Mouse (Mus musculus) liver, adult 2 months (tissue): Measurements from ENCODE around the gene Ergic1. TPM values are rescaled to one million over a fixed set of nuclear protein-coding genes. Genes with fewer than 3 reads are reported as not detected.

Experiments
- DNase-seq: peaks from one replicate; pipeline ENCODE4 v3.0.0-alpha.2; 2011; ENCODE audit warnings: low read depth, low spot score; ENCODE audit errors: extremely low read depth
- H3K27ac ChIP-seq: fragments of 200-500 bp; replicated peaks from 2 replicates; pipeline ENCODE4 v1.5.1; 2012; ENCODE audit warnings: low read depth, mild to moderate bottlenecking, control low read depth, inconsistent platforms, low read length; ENCODE audit not compliant: insufficient read depth
- H3K27me3 ChIP-seq: fragments of 200-500 bp; 2 replicates; pipeline ENCODE4 v1.6.1; 2012; ENCODE audit warnings: mild to moderate bottlenecking, moderate library complexity, low read length, inconsistent platforms; ENCODE audit not compliant: control insufficient read depth, insufficient read depth
- H3K36me3 ChIP-seq: fragments of 200-500 bp; 2 replicates; pipeline ENCODE4 v1.6.1; 2012; ENCODE audit warnings: low read length, inconsistent platforms; ENCODE audit not compliant: control insufficient read depth, insufficient read depth
- H3K4me1 ChIP-seq: fragments of 200-500 bp; 2 replicates; pipeline ENCODE4 v1.6.1; 2011; ENCODE audit warnings: low read length; ENCODE audit not compliant: control insufficient read depth, insufficient read depth
- H3K4me3 ChIP-seq: fragments of 200-500 bp; 2 replicates; pipeline ENCODE4 v1.5.1; 2011; ENCODE audit warnings: low read depth, mild to moderate bottlenecking, control low read depth, low read length, moderate library complexity; ENCODE audit not compliant: insufficient read depth
- H3K79me2 ChIP-seq: fragments of 200-500 bp; 2 replicates; pipeline ENCODE4 v1.6.1; 2012; ENCODE audit warnings: inconsistent platforms, mild to moderate bottlenecking, low read length, moderate library complexity; ENCODE audit not compliant: control insufficient read depth, insufficient read depth
- H3K9ac ChIP-seq: fragments of 200-500 bp; 2 replicates; pipeline ENCODE4 v1.6.1; 2012; ENCODE audit warnings: low read depth, mild to moderate bottlenecking, control low read depth, inconsistent platforms, low read length
- CTCF ChIP-seq: fragments of 200-500 bp; IDR thresholded peaks from 2 replicates; pipeline ENCODE4 v1.5.1; 2011; ENCODE audit warnings: low read depth, low read length, control low read depth
- POLR2A ChIP-seq: fragments of 200-500 bp; IDR thresholded peaks from 2 replicates; pipeline ENCODE4 v1.6.1; 2011; ENCODE audit warnings: low read length, control low read depth; ENCODE audit not compliant: insufficient read depth; ENCODE audit errors: extremely low read depth
- WGBS: fragments of 180-500 bp; shearing (Covaris S2); methylation state at CpG from one replicate; pipeline ENCODE4 v1.1.7; 2018; 5-methylcytosine and 5-hydroxymethylcytosine counted together
- polyA plus RNA-seq: library from polyadenylated mRNA; depleted of rRNA; stranded (reverse); fragments of >200 nt; gene quantifications from 2 replicates; pipeline ENCODE4 v1.2.3, GENCODE M21; 2012
- total RNA-seq: library from RNA; depleted of rRNA; stranded (reverse); fragments of >200 nt; gene quantifications from 2 replicates; pipeline ENCODE4 v1.2.3, GENCODE M21; 2014

Gene Ergic1
- total and polyA plus RNA-seq, 2 experiments, result 30.7 to 93.3 TPM

- TF ChIP-seq CTCF, result no peak
- no peak for TF ChIP-seq POLR2A
- H3K36me3 ChIP-seq, result no peaks in the 10 kb centered on the region
- 0 out of 2 replicates have a peak, but pooled peaks cover 2% of the 10 kb centered on the region for H3K27me3 ChIP-seq
- no peaks in the 10 kb centered on the region for H3K79me2 ChIP-seq
- H3K9ac ChIP-seq, result no peak overlapping the region
- WGBS, result 64% methylated on average over 4 of the region's 4 CpGs
- no peak overlapping the region for H3K27ac ChIP-seq
- H3K4me1 ChIP-seq, result peaks cover 1% of the 10 kb centered on the region; the same call in 1 of the 2 replicates
- no peak overlapping the region for H3K4me3 ChIP-seq
- DNase-seq, result no peak
Observed at GRCm38 (mm10) chr17:26671268-26671667, 110.0 kb downstream of the Ergic1 start.

- whole genome bisulfite sequencing, result 29% methylated on average over 7 of the region's 7 CpGs
- H3K27ac ChIP-seq, result no peak overlapping the region
Observed at GRCm38 (mm10) chr17:26675845-26676244, 114.6 kb downstream of the Ergic1 start.

GRCm38 (mm10) chr17:26676252-26676615 lies 114.9 kb downstream of the Ergic1 start:
- Histone ChIP-seq H3K36me3 (no peaks in the 10 kb centered on the region), H3K9ac (peak overlapping the region; percentile 89), H3K79me2 (peaks cover 32% of the 10 kb centered on the region), H3K4me3 (peak overlapping the region; percentile 94), H3K27me3 (0 out of 2 replicates have a peak, but pooled peaks cover under 1% of the 10 kb centered on the region), H3K4me1 (peaks cover 7% of the 10 kb centered on the region), H3K27ac (peak overlapping the region; percentile 92)
- TF ChIP-seq POLR2A (peak; percentile 83), CTCF (no peak)
- WGBS, result under 1% methylated on average over 30 of the region's 30 CpGs
- DNase-seq, result peak; percentile 74

More at GRCm38 (mm10) chr17:26675845-26676244, 114.6 kb downstream of the Ergic1 start:
- DNase-seq, result no peak
- H3K4me1 ChIP-seq, result peaks cover 7% of the 10 kb centered on the region
- H3K9ac ChIP-seq, result no peak overlapping the region
- H3K4me3 ChIP-seq, result peak overlapping the region; percentile 94; the same call in 1 of the 2 replicates
- no peak for TF ChIP-seq POLR2A
- TF ChIP-seq CTCF, result no peak
- peaks cover 30% of the 10 kb centered on the region for H3K79me2 ChIP-seq
- H3K36me3 ChIP-seq, result no peaks in the 10 kb centered on the region
- H3K27me3 ChIP-seq, result 0 out of 2 replicates have a peak, but pooled peaks cover 2% of the 10 kb centered on the region

GRCm38 (mm10) chr17:26676616-26677376 lies 115.5 kb downstream of the Ergic1 start:
- H3K36me3 ChIP-seq, result no peaks in the 10 kb centered on the region
- H3K27ac ChIP-seq, result peak overlapping the region; percentile 92
- H3K4me1 ChIP-seq, result peaks cover 7% of the 10 kb centered on the region
- H3K9ac ChIP-seq, result peak overlapping the region; percentile 89
- TF ChIP-seq CTCF, result no peak
- TF ChIP-seq POLR2A, result no peak
- peaks cover 37% of the 10 kb centered on the region for H3K79me2 ChIP-seq
- 1% methylated on average over 26 of the region's 26 CpGs for WGBS
- H3K27me3 ChIP-seq, result no peaks in the 10 kb centered on the region
- DNase-seq, result peak; percentile 62
- H3K4me3 ChIP-seq, result peak overlapping the region; percentile 94

- Histone ChIP-seq H3K27me3 (no peaks in the 10 kb centered on the region), H3K4me3 (no peak overlapping the region), H3K9ac (no peak overlapping the region; the same call in 1 of the 2 replicates), H3K4me1 (peaks cover 7% of the 10 kb centered on the region), H3K79me2 (peaks cover 41% of the 10 kb centered on the region), H3K27ac (no peak overlapping the region), H3K36me3 (no peaks in the 10 kb centered on the region)
- DNase-seq, result no peak
- 61% methylated on average over 7 of the region's 7 CpGs for WGBS
- TF ChIP-seq POLR2A, result no peak
- TF ChIP-seq CTCF, result no peak
Observed at GRCm38 (mm10) chr17:26677711-26678637, 116.7 kb downstream of the Ergic1 start.
